Mouse (Mus musculus) limb, embryonic 15.5 days (tissue): Measurements from ENCODE around the gene Fbxl17. TPM values are rescaled to one million over a fixed set of nuclear protein-coding genes. Genes with fewer than 3 reads are reported as not detected.

Experiments
- ATAC-seq: fragments of 200-750 bp; cut with Nextera tagmentation; 2 replicates; pipeline ENCODE4 v1.8.0; 2017; ENCODE audit warnings: low read depth, moderate TSS enrichment; ENCODE audit not compliant: insufficient number of reproducible peaks, low FRiP score, low TSS enrichment
- H3K27ac ChIP-seq: fragments of 300-500 bp; sonication (generic); 2 replicates; pipeline ENCODE4 v1.5.1; 2015; ENCODE audit warnings: moderate library complexity, mild to moderate bottlenecking, inconsistent platforms
- H3K27me3 ChIP-seq: fragments of 300-500 bp; sonication (generic); 2 replicates; pipeline ENCODE4 v1.6.1; 2015; ENCODE audit warnings: inconsistent platforms
- H3K36me3 ChIP-seq: fragments of 300-500 bp; sonication (generic); 2 replicates; pipeline ENCODE4 v1.6.1; 2015; ENCODE audit warnings: inconsistent platforms
- H3K4me1 ChIP-seq: fragments of 300-500 bp; sonication (generic); 2 replicates; pipeline ENCODE4 v1.6.1; 2015; ENCODE audit warnings: inconsistent platforms
- H3K4me2 ChIP-seq: fragments of 300-500 bp; sonication (generic); 2 replicates; pipeline ENCODE4 v1.6.1; 2015; ENCODE audit warnings: mild to moderate bottlenecking, inconsistent platforms
- H3K4me3 ChIP-seq: fragments of 300-500 bp; sonication (generic); 2 replicates; pipeline ENCODE4 v1.5.1; 2015; ENCODE audit warnings: mild to moderate bottlenecking, inconsistent platforms
- H3K9ac ChIP-seq: fragments of 300-500 bp; sonication (generic); 2 replicates; pipeline ENCODE4 v1.6.1; 2015; ENCODE audit warnings: inconsistent platforms
- H3K9me3 ChIP-seq: fragments of 300-500 bp; sonication (generic); 2 replicates; pipeline ENCODE4 v1.6.1; 2016; ENCODE audit warnings: inconsistent platforms
- WGBS: fragments of 180-500 bp; shearing (Covaris S2); methylation state at CpG from one replicate; pipeline ENCODE4 v1.1.7; 2015; 5-methylcytosine and 5-hydroxymethylcytosine counted together
- polyA plus RNA-seq: library from polyadenylated mRNA; unstranded; fragments of >200 nt; fragmentation: Nextera tagmentation; extraction: Ambion mirVana; gene quantifications from 2 replicates; pipeline ENCODE4 v1.2.1, GENCODE M21; 2015

Fbxl17 gene
- polyA plus RNA-seq, 1 experiment from 2014 or later: 7.8 TPM

GRCm38 (mm10) chr17:63497206-63497731 lies 2.5 kb downstream of the Fbxl17 start:
- H3K4me3 ChIP-seq: peak overlapping the region; percentile 92; the same call in 1 of the 2 replicates
- WGBS: 79% methylated on average over 6 of the region's 6 CpGs
- H3K9me3 ChIP-seq: no peaks in the 10 kb centered on the region
- H3K4me2 ChIP-seq: peak overlapping the region; percentile 64; the same call in 1 of the 2 replicates
- peaks cover 46% of the 10 kb centered on the region for H3K4me1 ChIP-seq
- no peak for ATAC-seq
- H3K27ac ChIP-seq: no peak overlapping the region
- H3K9ac ChIP-seq: no peak overlapping the region
- H3K36me3 ChIP-seq: no peaks in the 10 kb centered on the region
- H3K27me3 ChIP-seq: no peaks in the 10 kb centered on the region

GRCm38 (mm10) chr17:63496153-63496552 lies 3.7 kb downstream of the Fbxl17 start:
- Histone ChIP-seq H3K9me3 (no peaks in the 10 kb centered on the region), H3K36me3 (no peaks in the 10 kb centered on the region), H3K27me3 (no peaks in the 10 kb centered on the region), H3K4me2 (no peak overlapping the region), H3K27ac (no peak overlapping the region), H3K4me3 (no peak overlapping the region), H3K4me1 (peaks cover 51% of the 10 kb centered on the region), H3K9ac (no peak overlapping the region)
- no peak for ATAC-seq
- 48% methylated on average over 5 of the region's 5 CpGs for WGBS

- ATAC-seq: no peak
- peaks cover 51% of the 10 kb centered on the region for H3K4me1 ChIP-seq
- no peak overlapping the region for H3K4me3 ChIP-seq
- no peaks in the 10 kb centered on the region for H3K9me3 ChIP-seq
- peak overlapping the region; percentile 0; the same call in 1 of the 2 replicates for H3K27ac ChIP-seq
- no peak overlapping the region for H3K4me2 ChIP-seq
- no peak overlapping the region for H3K9ac ChIP-seq
- 40% methylated on average over 7 of the region's 7 CpGs for WGBS
- H3K27me3 ChIP-seq: no peaks in the 10 kb centered on the region
- peaks cover 8% of the 10 kb centered on the region for H3K36me3 ChIP-seq
These were observed 5.8 kb downstream of the Fbxl17 start for GRCm38 (mm10) chr17:63493876-63494580.

GRCm38 (mm10) chr17:63493274-63493673 lies 6.5 kb downstream of the Fbxl17 start:
- H3K4me1 ChIP-seq: peaks cover 46% of the 10 kb centered on the region
- no peak overlapping the region for H3K9ac ChIP-seq
- WGBS: 19% methylated on average over 5 of the region's 5 CpGs
- peak overlapping the region; percentile 85 for H3K27ac ChIP-seq
- peak overlapping the region; percentile 22 for H3K4me2 ChIP-seq
- H3K27me3 ChIP-seq: no peaks in the 10 kb centered on the region
- ATAC-seq: 0 out of 2 replicates have a peak, but pooled peaks have one; percentile 30
- no peak overlapping the region for H3K4me3 ChIP-seq
- peaks cover 14% of the 10 kb centered on the region for H3K36me3 ChIP-seq
- H3K9me3 ChIP-seq: no peaks in the 10 kb centered on the region

GRCm38 (mm10) chr17:63492665-63493273 lies 7.0 kb downstream of the Fbxl17 start:
- peak; percentile 74; the same call in 1 of the 2 replicates for ATAC-seq
- H3K36me3 ChIP-seq: peaks cover 18% of the 10 kb centered on the region
- 56% methylated on average over 8 of the region's 8 CpGs for WGBS
- no peak overlapping the region for H3K4me3 ChIP-seq
- H3K27me3 ChIP-seq: no peaks in the 10 kb centered on the region
- H3K4me1 ChIP-seq: peaks cover 41% of the 10 kb centered on the region
- no peak overlapping the region for H3K9ac ChIP-seq
- peak overlapping the region; percentile 85 for H3K27ac ChIP-seq
- H3K4me2 ChIP-seq: peak overlapping the region; percentile 22
- no peaks in the 10 kb centered on the region for H3K9me3 ChIP-seq

GRCm38 (mm10) chr17:63489525-63489924 lies 10.3 kb downstream of the Fbxl17 start:
- H3K4me1 ChIP-seq: peaks cover 27% of the 10 kb centered on the region

GRCm38 (mm10) chr17:63467866-63468265 lies 32.0 kb downstream of the Fbxl17 start:
- H3K9me3 ChIP-seq: no peaks in the 10 kb centered on the region
- 5% methylated on average over 6 of the region's 6 CpGs for WGBS
- no peaks in the 10 kb centered on the region for H3K27me3 ChIP-seq
- H3K4me2 ChIP-seq: no peak overlapping the region
- H3K36me3 ChIP-seq: peaks cover 10% of the 10 kb centered on the region; the same call in 1 of the 2 replicates
- H3K27ac ChIP-seq: no peak overlapping the region
- no peaks in the 10 kb centered on the region for H3K4me1 ChIP-seq
- no peak overlapping the region for H3K9ac ChIP-seq
- ATAC-seq: no peak
- no peak overlapping the region for H3K4me3 ChIP-seq

More at GRCm38 (mm10) chr17:63489525-63489924, 10.3 kb downstream of the Fbxl17 start:
- H3K9me3 ChIP-seq: no peaks in the 10 kb centered on the region
- H3K36me3 ChIP-seq: peaks cover 26% of the 10 kb centered on the region
- no peaks in the 10 kb centered on the region for H3K27me3 ChIP-seq
- ATAC-seq: no peak
- no peak overlapping the region for H3K27ac ChIP-seq
- H3K9ac ChIP-seq: no peak overlapping the region
- no peak overlapping the region for H3K4me2 ChIP-seq
- no peak overlapping the region for H3K4me3 ChIP-seq
- WGBS: 72% methylated on average over 4 of the region's 4 CpGs

- peaks cover 3% of the 10 kb centered on the region; the same call in 1 of the 2 replicates for H3K36me3 ChIP-seq
- H3K27ac ChIP-seq: no peak overlapping the region
- H3K4me1 ChIP-seq: no peaks in the 10 kb centered on the region
- no peak overlapping the region for H3K4me3 ChIP-seq
- H3K27me3 ChIP-seq: no peaks in the 10 kb centered on the region
- no peak for ATAC-seq
- no peak overlapping the region for H3K4me2 ChIP-seq
- 73% methylated on average over 1 of the region's 1 CpGs for WGBS
- no peak overlapping the region for H3K9ac ChIP-seq
- H3K9me3 ChIP-seq: no peaks in the 10 kb centered on the region
These were observed 34.6 kb downstream of the Fbxl17 start for GRCm38 (mm10) chr17:63465239-63465638.

- Histone ChIP-seq H3K4me3 (no peak overlapping the region), H3K9me3 (no peaks in the 10 kb centered on the region), H3K4me1 (no peaks in the 10 kb centered on the region), H3K27ac (no peak overlapping the region), H3K9ac (no peak overlapping the region), H3K27me3 (no peaks in the 10 kb centered on the region), H3K36me3 (no peaks in the 10 kb centered on the region; the same call in 1 of the 2 replicates), H3K4me2 (no peak overlapping the region)
- ATAC-seq: no peak
- 75% methylated on average over 7 of the region's 7 CpGs for WGBS
These were observed 37.3 kb downstream of the Fbxl17 start for GRCm38 (mm10) chr17:63462512-63462911.

GRCm38 (mm10) chr17:63459712-63460495 lies 39.9 kb downstream of the Fbxl17 start:
- ATAC-seq: no peak
- no peak overlapping the region for H3K4me2 ChIP-seq
- peaks cover 4% of the 10 kb centered on the region; the same call in 1 of the 2 replicates for H3K36me3 ChIP-seq
- H3K9me3 ChIP-seq: no peaks in the 10 kb centered on the region
- 70% methylated on average over 9 of the region's 9 CpGs for WGBS
- H3K27me3 ChIP-seq: no peaks in the 10 kb centered on the region
- no peaks in the 10 kb centered on the region for H3K4me1 ChIP-seq
- no peak overlapping the region for H3K27ac ChIP-seq
- no peak overlapping the region for H3K9ac ChIP-seq
- H3K4me3 ChIP-seq: no peak overlapping the region

GRCm38 (mm10) chr17:63458052-63458451 lies 41.8 kb downstream of the Fbxl17 start:
- Histone ChIP-seq H3K4me2 (no peak overlapping the region), H3K4me3 (no peak overlapping the region), H3K4me1 (no peaks in the 10 kb centered on the region), H3K9ac (no peak overlapping the region), H3K9me3 (no peaks in the 10 kb centered on the region), H3K27ac (no peak overlapping the region), H3K36me3 (peaks cover 4% of the 10 kb centered on the region; the same call in 1 of the 2 replicates), H3K27me3 (no peaks in the 10 kb centered on the region)
- no peak for ATAC-seq
- WGBS: 94% methylated on average over 3 of the region's 3 CpGs
